Mouse (Mus musculus): ENCODE data around the gene Gm4756.
A peak's percentile ranks its signal among the peaks of the same experiment; 100 is the strongest.
"Not testable (repeated sequence)": the region's sequence is repeated elsewhere in the genome, so short reads cannot be mapped to it uniquely, and the experiment has no call there.

Gene Gm4756

DNA sequence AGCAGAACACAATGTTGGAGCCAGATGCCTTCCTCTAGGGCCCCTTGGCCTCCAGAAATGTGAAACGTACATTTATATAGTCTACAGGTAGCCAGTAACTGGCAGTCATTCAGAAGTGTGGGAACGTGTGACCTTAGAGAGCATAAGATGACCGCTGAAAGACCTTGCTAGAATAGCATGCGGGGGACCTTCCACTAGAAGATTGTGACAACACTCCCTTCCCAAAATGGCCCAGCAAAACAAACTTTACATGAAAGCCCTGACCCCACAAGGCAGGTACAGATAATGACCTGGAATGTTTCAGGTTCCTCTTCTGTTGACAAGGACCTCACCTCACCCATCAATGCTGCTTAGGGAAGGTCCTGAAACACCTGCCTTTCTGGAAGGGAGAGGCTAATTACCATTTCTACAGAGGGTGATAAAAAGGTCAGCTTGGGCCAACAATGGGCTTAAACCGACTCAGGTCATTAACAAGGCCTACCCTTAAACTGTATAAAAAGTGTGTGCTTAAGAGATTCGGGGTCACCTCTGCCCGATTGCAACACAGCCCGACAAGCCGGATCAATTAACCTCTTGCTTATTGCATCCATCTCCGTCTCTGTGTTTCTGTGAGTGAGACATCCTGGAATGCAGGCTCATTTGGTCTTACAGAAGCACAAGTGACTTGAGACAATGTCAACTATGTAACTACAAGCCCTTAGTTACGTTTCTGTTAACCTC lies at the start of gene Gm4756:
TSS of gene Gm4756 (minus strand) at position 51 of the 720 bp plus-strand sequence.
- no peak for DNase-seq (ENCODE audit: low read depth)

DNA sequence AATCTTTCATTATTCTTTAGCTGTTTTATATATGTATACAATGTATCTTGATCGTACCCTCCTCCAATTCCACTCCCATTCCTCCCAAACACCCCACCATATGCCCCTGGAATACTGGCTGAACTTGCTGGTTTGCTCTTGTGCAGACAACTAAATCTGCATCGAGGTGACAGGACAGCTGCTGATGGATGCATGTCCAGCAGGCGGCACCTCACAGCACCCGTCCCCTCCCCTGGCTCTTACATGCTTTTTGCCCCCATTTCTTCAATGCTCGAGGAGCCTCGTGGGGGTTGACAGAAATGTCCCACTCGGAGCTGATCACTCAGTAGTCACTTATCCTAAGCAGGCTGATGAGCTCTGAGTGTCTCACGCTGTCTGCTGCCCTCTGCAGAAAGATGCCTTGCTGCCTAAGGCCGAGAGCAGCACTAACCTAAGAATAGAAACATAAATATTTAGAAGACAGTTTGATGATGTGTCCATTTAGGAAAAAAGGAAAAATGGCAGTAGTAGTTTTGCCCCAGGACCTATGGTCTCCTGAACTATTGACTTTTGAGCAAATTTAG lies 45.5 kb upstream of the Gm4756 start:
- no peak for DNase-seq (ENCODE audit: low read depth)

DNA sequence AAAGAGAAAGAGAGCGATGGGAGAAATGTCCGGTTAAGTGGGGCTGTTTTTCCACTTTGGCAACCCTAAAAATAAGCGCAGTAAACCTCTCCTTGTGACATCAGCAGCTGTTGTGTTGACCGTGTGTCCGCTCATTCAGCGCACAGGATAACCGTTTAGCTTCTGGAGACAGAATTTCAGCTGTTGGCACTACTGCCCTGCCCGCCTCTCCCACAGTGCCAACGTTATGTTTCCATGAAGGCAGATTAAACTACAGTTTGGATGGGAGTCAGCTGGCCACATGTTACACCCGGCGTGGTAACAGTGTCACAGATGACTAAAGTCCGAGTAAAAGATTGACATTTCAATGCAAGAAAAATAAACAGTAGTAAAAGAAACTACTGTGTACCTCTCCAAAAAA lies 45.0 kb upstream of the Gm4756 start:
- no peak for DNase-seq (ENCODE audit: low read depth)

DNA sequence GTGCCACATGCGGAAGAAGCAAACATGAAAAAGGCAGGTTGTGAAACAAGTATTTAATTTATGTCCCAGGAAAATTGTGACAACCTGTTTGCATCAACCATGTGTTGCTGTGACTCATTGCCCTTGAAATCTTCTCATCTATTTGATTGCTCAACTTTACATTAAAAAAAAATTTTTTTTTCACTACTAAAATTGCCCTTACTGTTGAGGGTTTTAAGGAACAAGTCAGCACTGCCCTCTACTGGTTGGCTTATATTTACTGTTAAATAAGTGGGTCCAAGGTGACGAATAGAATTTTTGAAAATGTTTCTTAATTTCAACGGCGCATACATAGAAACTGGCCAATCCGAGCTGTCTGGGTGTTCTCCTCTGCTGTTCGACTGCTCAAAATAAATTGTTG lies 44.4 kb upstream of the Gm4756 start:
- peak; percentile 68 for DNase-seq (ENCODE audit: low read depth)

DNA sequence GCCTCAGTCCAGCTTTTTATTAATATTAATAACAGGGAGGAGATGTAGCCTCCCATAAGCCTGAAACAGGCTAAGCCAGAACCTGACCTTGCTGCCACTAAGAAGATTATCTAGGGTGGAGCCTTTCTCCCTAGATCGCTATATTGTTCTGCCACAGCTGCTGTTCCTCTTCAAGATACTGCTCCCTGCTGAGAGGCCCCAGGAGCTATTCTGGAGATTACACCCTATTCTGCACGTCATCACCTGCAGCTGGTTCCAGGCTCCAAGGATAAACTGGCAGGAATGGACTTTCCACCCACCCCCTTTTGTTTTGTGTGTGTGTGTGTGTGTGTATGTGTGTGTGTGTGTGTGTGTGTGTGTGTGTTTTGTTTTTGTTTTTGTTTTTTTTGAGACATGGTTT lies 38.8 kb upstream of the Gm4756 start:
- DNase-seq (ENCODE audit: low read depth), result not testable (repeated sequence)

DNA sequence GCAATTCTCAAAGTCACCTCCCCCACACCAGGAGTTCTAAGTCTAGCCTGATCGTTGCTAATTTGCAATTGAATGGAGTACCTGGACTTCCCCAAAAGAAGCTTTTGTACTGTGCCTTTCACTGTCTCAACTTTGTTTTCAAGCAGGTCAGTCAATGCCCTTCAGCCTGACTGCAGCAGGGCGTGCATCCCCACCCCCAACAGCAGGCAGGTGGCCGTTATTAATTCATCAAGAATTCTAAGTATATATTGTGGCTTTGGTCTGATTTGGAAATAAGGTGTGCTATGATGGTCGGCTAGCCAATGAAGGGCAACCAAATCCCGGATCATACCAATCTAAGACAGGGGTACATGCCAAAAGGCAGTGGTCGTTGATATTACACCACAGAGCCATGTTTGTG lies 38.3 kb upstream of the Gm4756 start:
- not testable (repeated sequence) for DNase-seq (ENCODE audit: low read depth)

DNA sequence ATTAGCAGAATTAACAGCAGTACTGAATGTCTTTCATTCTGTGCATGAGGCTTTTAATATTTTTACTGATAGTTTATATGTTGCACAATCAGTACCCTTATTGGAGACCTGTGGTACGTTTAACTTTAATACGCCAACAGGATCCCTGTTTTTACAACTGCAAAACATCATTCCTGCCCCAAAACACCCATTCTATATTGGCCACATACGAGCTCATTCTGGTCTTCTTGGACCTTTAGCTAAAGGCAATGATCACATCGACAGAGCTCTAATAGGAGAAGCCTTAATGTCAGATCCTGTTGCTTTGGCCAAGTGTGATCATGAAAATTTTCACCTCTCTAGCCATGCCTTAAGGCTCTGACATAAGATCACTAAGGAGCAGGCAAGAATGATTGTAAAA lies 37.1 kb upstream of the Gm4756 start:
- DNase-seq (ENCODE audit: low read depth), result not testable (repeated sequence)

DNA sequence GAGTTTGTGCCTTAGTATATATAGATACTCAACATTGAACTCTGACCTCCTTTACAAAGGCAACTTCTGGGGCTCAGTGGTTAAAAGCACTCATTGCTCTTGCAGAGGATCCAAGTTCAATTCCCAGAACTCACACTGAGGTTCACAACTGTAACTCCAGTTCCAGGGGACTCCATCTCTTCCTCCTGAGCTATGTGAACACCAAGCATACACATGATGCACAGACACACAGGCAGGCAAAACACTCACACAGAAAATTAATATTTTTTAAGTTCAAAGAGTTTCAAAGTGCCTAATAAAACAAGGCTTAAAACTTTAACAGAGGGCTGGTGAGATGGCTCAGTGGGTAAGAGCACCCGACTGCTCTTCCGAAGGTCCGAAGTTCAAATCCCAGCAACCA lies 34.2 kb upstream of the Gm4756 start:
- DNase-seq (ENCODE audit: low read depth), result no peak

DNA sequence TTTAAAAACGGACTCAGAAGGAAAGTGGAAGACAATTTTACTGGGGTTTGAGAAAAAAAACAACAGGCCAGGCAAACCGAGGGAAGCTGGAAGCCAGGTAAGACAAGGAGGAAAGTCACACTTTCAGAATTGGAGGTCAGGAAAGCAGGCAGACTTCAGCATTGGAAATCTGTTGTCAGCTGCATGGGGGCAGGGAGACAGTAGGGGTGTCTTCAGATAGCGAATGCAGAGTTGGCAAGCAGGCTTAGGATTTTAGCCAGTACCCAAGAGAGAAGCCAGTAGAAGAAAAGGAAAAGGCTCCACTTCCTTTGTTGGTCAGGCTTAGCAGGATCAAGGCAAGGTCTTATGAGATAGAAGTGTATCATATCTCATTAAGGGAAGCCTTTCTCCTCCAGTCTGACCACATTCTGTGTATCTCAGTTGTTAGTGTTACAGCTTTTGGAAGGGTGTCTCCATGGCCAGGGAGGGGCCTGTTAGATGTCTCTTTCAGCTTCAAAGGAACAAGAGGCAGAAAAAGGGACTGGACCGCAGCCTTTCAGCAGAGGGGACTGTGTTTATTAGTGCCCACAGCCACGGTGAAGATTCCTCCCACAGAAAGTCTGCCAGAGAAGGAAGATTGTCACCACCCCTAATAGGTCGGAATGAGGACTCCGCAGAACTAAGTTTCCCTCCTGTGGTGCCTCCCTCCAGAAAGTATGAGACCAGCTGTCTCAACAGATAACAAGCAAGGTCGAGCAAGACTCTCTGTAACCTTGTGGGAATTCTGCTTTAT lies 33.2 kb upstream of the Gm4756 start:
- DNase-seq (ENCODE audit: low read depth), result no peak

DNA sequence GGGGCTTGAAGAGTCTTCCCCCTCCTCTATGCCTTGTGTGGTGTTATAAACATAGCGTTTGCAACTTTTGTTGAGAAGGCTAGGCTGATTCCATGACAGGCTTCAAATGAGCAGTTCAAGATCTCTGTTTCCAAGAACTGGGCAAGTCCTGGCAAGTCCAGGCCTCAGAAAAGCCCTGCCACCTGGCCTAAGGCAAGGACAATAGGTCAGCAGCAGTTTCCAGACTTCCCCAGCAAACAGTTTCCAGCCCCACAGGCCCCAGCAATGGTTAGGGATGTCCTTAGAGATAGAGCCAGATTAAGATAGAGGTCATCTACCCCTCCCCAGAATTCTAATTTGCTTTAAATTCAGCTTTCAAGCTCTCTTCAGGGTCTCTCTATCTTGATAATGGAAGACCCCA lies 32.5 kb upstream of the Gm4756 start:
- no peak for DNase-seq (ENCODE audit: low read depth)

DNA sequence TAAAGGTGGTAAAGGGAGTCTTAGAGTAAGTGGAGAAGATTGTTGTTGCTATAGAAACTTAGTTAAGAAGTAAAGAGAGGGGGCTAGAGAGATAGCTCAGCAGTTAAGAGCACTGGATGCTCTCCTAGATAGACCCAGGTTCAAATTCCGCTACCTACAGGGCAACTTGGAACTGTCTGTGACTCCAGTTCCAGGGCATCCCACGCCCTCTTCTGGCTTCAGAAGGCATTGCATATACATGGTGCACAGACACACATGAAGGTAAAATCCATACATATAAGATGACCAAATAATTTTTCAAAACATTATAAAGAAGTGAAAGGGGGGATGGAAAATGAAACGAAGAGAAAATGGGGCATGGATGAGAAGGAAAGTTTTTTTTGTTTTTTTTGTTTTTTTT lies 30.2 kb upstream of the Gm4756 start:
- peak; percentile 30 for DNase-seq (ENCODE audit: low read depth)

DNA sequence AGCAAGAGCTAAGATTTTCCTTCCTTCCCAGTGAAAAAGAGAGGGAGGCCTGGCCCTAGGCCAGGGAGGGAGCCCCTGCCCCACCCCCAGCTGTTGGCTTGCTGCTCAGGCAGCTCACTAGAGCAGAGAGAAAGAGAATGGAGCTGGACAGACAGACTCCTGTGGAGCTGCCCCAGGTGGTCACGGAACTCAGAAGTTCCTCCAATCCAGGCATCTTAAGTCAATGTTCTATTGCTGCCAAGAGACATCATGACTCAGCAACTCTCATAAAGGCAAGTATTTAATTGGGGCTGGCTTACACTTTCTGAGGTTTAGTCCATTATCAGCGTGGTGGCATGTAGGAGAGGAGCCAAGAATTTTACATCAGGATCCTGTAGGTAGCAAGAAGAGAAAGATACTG lies 25.4 kb upstream of the Gm4756 start:
- no peak for DNase-seq (ENCODE audit: low read depth)

DNA sequence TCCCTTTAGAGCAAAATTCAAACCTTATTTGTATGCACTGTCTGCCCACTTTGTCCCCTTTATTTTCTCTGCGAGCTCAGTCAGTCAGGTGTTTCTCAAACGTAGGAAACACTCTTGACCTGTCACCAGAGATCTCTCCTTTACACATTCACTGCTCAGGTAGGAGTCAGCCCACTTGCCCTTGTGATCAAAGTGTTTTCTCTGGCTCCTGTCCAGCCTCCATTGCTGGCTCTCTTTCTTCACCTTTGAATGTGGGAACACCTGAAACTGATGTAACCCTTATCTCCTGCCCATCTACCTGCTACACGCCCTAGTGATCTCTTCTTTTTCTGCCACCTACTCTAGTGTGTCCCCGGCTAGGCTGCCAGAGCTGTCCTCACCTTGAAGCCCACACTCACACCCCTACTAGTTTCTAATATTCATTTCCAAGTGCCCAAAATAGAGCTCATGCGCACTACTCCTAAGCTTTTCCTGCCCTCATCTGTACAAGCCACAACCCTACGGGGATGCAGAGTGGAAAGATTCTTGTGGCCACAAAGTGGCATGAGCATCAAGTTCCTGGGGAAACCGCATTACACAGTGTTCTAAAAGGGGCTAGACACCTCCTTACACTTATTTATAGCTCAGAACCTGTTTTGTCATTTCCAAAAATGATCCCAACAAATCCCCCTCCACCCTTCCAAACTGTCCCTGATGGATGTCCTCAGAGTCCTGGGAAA lies 24.8 kb upstream of the Gm4756 start:
- no peak for DNase-seq (ENCODE audit: low read depth)

DNA sequence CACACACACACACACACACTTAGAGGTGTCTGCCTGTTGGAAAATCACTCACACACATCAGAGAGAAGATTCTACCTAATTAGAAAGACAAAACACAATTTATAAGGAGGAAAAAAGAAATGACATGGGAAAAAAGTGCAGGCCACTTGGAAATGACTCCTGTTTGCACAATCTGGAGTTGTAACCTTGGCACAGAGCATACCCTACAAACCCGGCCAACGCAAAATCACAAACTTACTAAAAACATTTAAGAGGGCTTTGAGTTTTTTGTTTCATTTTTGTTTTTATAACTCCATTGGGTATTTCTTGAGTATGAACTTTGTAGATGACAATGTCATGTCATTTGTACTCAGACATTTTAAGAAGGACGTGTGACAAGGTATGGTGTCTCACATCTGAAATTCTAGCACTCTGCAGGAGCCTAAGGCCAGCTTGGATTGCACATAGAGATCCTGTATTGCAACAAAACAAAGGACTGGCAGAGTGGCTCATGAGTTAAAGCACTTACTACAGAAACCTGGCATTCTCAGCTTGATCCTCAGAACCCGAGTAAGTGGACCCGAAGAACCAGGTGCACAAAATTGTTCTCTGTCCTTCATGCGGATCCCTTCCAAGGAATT lies 22.2 kb upstream of the Gm4756 start:
- no peak for DNase-seq (ENCODE audit: low read depth)

DNA sequence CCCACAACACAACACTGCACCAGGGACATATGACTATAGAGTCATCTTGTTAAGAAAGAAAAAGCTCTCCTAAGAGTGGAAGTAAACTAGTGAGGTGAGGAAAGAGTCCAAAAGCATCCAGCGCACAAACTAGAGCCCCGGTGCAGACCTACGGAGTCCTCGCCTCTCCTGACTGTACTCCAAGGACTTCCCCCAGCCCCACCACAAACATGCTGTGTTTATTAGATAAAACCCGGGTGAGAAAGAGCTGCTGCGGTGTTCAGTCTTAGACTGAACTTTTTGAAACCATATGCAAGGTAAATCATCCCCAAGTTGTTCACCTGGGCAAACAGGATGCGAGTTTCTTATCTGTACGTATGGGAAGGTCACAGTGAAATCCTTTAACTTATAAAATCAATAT lies 21.5 kb upstream of the Gm4756 start:
- no peak for DNase-seq (ENCODE audit: low read depth)

DNA sequence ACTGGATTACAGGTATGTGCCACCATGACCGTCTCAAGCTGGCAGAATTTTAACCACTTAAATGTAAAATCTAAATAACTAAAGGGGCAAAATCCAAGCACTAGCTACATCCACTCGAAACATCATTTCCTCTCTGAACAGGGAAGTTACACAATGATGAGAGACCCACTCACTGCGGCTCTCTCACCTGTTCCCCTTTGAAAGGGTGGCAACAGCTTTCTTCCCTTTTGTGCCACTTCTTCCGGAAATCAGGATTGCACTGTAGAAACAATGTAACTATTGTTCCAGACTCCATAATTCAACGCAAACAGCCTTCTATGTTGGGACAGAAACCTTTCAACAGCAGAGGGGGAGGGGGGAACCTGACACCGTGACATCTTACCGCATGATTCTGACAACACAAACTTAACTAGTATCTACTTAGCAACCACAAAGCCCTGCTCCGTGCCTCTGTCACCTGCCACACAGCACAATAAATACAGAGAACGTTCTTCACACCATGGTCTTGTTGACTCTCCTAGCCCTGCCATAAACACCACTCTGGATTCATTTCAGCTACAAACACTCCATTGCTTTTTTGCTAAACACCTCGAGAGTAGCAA lies 18.5 kb upstream of the Gm4756 start:
- no peak for DNase-seq (ENCODE audit: low read depth)

DNA sequence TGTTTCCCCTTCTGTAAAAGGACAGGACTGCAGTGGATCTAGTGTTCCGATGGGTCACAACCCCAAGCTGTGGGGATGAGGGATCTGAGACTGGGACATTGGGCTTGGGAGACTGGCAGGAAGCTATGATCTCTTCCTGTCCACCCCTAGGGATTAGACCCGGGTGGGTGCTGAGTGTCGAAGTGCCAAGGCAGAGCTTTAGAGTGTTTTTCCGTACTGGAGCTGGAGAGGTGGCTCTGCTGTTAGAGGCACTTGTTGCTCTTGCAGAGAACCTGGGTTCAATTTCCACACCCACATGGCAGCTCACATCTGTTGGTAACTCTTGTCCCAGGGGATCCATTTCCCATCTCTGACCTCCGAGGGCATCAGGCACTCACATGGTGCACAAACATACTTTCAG lies 16.6 kb upstream of the Gm4756 start:
- DNase-seq (ENCODE audit: low read depth), result no peak

DNA sequence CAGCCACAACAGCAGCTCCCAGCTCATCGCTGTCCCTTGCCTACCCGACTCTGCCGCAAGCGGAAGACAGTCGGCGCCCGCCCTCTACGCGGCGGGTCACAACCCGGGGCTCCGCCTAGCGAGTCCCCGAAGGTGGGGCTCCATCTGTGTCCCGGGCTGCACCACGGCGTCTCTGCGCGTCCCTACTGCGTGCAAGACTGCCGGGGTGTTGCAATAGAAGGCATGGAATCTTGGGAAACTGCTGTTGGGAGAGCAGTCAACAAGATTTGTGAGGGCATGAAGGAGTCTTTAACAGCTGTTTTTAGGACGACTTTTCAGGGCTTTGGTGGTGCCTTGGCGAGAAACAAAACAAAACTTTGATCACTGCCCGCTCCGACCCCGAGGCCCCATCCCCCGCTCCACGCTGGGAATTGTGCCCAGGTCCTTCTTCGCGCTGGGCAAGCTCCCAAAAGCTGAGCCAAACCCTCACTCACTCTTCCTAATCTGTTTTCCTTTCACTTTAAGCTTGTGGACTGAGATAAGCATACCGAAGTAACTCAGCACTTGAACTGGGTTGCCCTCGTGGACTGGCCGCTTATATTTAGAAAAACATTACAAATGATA lies 15.4 kb upstream of the Gm4756 start, which contains the start of gene Dhrs7:
TSS of gene Dhrs7 (minus strand) at position 175 of the 603 bp plus-strand sequence.
- peak; percentile 88 for DNase-seq (ENCODE audit: low read depth)

DNA sequence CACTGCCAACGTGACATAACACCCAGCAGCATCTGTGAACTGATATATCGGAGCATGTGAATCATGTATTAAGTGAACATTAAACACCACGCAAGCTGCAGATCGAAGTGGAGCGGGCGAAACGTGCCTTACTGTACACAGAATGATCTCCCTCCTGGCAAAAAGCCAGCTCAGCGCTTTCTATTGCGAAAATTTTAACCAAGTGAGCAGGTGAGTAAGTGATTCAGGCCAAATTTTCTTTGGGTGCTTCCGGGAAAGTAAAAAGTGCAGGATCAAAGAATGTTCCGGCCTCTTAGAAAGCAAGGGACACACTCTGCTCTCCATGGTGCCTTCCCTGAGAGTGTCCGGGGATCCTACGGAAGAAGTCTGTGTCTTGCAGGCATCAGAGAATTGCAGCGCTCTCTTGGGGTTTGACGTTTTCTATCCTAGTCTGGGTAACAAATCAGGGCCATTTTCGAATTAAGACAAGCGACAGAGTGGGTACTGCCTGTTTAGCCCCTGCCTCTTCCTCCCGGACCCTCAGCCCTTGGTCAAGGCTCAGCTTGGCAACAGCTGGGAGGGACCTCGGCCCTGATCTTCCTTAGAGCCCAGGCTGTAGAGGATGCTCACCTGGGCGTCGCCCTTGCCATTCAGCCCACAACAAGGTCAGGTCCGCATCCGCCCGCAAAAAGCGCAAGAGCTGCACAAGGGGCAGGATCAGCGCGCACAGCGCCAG lies 14.7 kb upstream of the Gm4756 start:
- peak; percentile 57 for DNase-seq (ENCODE audit: low read depth)

DNA sequence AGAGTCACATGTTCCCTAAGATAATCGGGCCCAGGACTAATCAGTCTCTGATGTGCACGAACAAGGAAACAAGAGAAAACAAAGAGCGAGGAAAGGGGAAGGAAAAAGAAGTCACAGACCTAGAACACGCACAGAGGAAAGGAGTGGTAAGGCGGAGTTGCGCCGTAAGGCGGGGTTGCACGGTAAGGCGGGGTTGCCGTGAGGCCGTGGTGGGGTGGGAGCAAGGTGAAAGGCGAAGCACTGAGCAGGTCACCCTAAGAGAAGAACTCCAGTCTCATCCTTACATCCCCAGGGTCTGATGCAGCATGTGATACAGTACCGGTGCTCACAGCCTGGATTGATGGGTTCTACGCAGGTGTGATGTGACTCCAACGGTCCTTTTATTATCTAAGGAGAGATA lies 6.3 kb upstream of the Gm4756 start:
- no peak for DNase-seq (ENCODE audit: low read depth)

DNA sequence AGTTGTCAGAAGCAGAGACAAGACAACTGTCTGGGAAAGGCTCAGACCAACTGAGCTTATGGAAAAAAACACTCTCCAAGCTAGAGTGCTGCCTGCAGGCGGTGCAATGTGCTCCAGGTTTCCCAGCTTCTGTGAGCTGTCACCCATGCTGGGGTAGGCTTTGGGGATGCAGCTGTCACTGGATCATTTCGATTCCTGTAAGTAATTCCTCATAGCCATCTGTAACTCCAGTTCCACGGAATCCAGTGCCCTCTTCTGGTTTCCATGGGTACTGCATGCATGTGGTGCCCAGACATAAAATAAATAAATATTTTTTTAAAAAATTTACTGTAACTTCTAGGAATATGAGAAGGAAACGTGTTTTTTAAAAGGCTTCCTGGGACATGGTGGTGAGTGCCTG lies 5.2 kb upstream of the Gm4756 start:
- DNase-seq (ENCODE audit: low read depth), result peak; percentile 52

Measured in induced T-regulatory cell, adult 2 months (primary cell).